Mouse (Mus musculus) right cerebral cortex, postnatal 25 days (tissue): Measurements from ENCODE around the gene Med13.

Experiments
- DNase-seq: peaks from one replicate; pipeline ENCODE4 v3.0.0; 2022

The Med13 gene

DNA sequence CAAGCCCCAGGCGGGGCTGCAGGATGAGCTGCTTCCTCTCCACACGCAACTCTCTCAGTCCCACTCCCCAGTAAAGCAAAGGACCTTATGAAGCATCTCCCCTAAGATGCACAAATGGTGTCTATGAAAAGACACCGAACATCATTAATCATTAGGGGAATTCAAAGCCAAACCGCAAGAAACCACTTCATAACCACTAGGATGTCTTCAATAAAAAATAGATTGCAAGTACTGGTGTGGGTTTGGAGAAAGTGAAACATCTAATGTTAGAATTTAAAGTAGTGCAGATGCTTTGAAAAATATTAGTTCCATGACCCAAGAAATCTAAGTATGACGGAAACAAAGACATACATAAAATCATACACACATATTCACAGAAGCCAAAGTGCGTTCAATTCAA lies 65.7 kb downstream of the Med13 start:
- DNase-seq, result no peak

GRCm38 (mm10) chr11:86285729-86286128 lies 71.7 kb downstream of the Med13 start:
- DNase-seq, result no peak

GRCm38 (mm10) chr11:86278442-86279102 lies 78.8 kb downstream of the Med13 start:
- no peak for DNase-seq

GRCm38 (mm10) chr11:86257460-86258076 lies 99.8 kb downstream of the Med13 start, which contains the start of gene Ints2:
Ints2 (minus strand) TSS chr11:86257575.
- peak; percentile 93 for DNase-seq

GRCm38 (mm10) chr11:86257054-86257453 lies 100.3 kb downstream of the Med13 start:
- DNase-seq, result no peak

DNA sequence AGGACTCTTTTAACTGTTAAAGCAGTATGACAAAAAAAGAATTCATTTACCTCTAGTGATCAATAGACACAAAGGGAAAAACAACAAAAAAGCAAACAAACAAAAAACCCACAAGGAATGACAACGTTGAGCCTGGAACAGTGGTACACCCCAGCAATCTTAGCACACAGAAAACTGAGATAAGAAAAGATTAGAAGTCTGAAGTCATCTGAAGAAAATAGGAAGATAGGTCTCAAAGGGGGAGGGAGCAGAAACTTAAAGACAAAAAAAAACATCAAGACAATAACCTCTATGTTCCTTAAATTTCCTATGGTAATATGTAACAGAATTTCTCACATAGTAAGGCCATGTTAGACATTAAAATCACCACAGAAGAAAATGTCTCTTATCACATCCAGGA lies 104.1 kb downstream of the Med13 start:
- DNase-seq, result no peak

DNA sequence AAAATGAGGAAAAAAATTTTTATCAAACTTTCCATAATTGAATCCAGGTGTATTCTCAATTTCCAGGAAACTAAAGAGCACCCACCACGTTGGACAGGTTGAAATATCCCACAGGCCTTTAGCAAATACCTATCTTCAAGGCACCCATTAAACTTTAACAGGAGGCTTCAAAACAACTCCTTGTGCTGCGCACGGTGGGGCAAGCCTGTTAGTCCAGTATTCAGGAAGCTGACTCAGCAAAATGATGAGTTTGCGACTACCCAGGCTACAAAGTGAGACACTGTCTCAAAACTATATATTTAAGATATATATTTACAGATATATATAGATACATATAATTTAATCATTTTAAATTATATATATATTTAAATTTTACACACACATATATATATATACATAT lies 125.0 kb downstream of the Med13 start:
- no peak for DNase-seq

- no peak for DNase-seq
These were observed 125.5 kb downstream of the Med13 start for GRCm38 (mm10) chr11:86231781-86232350.

- DNase-seq, result no peak
These were observed 130.7 kb downstream of the Med13 start for GRCm38 (mm10) chr11:86226646-86227180.

DNA sequence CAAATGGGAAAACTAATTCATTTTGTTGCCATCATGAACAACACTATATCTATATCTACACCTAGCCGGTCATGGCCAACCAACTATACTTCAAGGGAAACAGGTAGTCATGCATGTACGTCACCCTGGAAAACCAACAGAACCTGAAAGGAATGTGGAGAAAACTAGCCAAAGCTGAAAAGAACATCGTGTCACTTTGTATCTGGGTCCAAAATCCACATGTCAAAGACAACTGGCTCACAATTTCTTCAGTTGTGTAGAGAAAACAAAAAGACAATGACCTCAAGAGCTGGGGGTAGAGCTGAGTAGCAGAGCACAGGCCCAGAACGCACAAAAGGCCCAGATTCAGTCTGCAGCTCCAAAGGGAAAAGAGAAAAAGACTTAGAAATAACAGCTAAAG lies 131.6 kb downstream of the Med13 start:
- no peak for DNase-seq
